Mouse (Mus musculus) liver, postnatal 0 days (tissue): Measurements from ENCODE around the gene Cald1. TPM values are rescaled to one million over a fixed set of nuclear protein-coding genes. Genes with fewer than 3 reads are reported as not detected.

Experiments
- ATAC-seq: fragments of 200-750 bp; cut with Nextera tagmentation; 2 replicates; pipeline ENCODE4 v1.8.0; 2017; ENCODE audit warnings: mild to moderate bottlenecking, moderate library complexity
- DNase-seq: peaks from one replicate; pipeline ENCODE4 v3.0.0-alpha.2; 2016
- H3K27ac ChIP-seq: fragments of 300-500 bp; sonication (generic); 2 replicates; pipeline ENCODE4 v1.5.1; 2014; ENCODE audit warnings: antibody characterized with exemption, moderate library complexity, mild to moderate bottlenecking, low read depth
- H3K27me3 ChIP-seq: fragments of 300-500 bp; sonication (generic); 2 replicates; pipeline ENCODE4 v1.6.1; 2014; ENCODE audit warnings: low read length, control low read depth, mixed read lengths; ENCODE audit not compliant: insufficient read depth
- H3K36me3 ChIP-seq: fragments of 300-500 bp; sonication (generic); replicated peaks from 2 replicates; pipeline ENCODE4 v1.6.1; 2014; ENCODE audit warnings: mild to moderate bottlenecking, control low read depth, low read length, moderate library complexity, mixed read lengths; ENCODE audit not compliant: insufficient read depth
- H3K4me1 ChIP-seq: fragments of 300-500 bp; sonication (generic); 2 replicates; pipeline ENCODE4 v1.6.1; 2014; ENCODE audit warnings: antibody characterized with exemption, mild to moderate bottlenecking, control low read depth; ENCODE audit not compliant: insufficient read depth
- H3K4me2 ChIP-seq: fragments of 300-500 bp; sonication (generic); 2 replicates; pipeline ENCODE4 v1.6.1; 2014; ENCODE audit warnings: low read depth, mild to moderate bottlenecking, low read length, moderate library complexity, mixed read lengths
- H3K4me3 ChIP-seq: fragments of 300-500 bp; sonication (generic); 2 replicates; pipeline ENCODE4 v1.5.1; 2014; ENCODE audit warnings: low read depth, low read length
- H3K9ac ChIP-seq: fragments of 300-500 bp; sonication (generic); replicated peaks from 2 replicates; pipeline ENCODE4 v1.6.1; 2014; ENCODE audit warnings: mild to moderate bottlenecking, moderate library complexity
- H3K9me3 ChIP-seq: fragments of 300-500 bp; sonication (generic); 2 replicates; pipeline ENCODE4 v1.6.1; 2016; ENCODE audit warnings: mild to moderate bottlenecking, control low read depth, low read length, mixed read lengths
- CTCF ChIP-seq: sonication (generic); IDR thresholded peaks from 2 replicates; pipeline ENCODE4 v1.5.1; 2016; ENCODE audit warnings: antibody characterized with exemption, low read depth
- EP300 ChIP-seq: IDR thresholded peaks from 2 replicates; pipeline ENCODE4 v1.6.1; 2016; ENCODE audit warnings: antibody characterized with exemption, low read depth, mild to moderate bottlenecking
- WGBS: fragments of 180-500 bp; shearing (Covaris S2); extraction: QIAGEN DNeasy Blood & Tissue Kit; methylation state at CpG from one replicate; pipeline ENCODE4 v1.1.7; 2014; ENCODE audit not compliant: insufficient replicate concordance; 5-methylcytosine and 5-hydroxymethylcytosine counted together
- polyA plus RNA-seq: library from polyadenylated mRNA; unstranded; fragments of >200 nt; fragmentation: Nextera tagmentation; extraction: Ambion mirVana; gene quantifications from 2 replicates; pipeline ENCODE4 v1.2.1, GENCODE M21; 2015

Gene Cald1
- polyA plus RNA-seq, 1 experiment from 2014 or later, result 131 TPM

DNA sequence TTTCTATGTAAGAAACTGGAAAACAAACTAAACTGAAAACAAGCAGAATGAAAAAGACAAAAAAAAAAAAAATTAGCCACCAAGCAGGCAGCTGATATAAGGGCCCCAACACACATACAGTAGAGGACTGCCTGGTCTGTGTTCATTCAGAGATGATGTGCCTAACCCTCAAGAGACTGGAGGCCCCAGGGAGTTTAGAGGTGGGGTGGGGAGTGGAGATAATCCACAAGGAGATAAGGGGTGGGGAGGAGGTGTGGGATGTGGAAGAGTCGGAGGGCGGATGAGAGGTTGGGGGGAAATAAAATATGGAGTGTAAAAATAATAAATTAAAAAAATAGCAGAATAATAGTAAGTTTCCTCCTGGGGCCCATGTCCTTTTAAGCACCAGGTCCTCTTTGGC is 207.3 kb downstream of the Cald1 start:
- Histone ChIP-seq H3K9me3 (no peaks in the 10 kb centered on the region), H3K27ac (no peak overlapping the region), H3K4me3 (no peak overlapping the region), H3K36me3 (no peaks in the 10 kb centered on the region), H3K4me2 (no peak overlapping the region), H3K27me3 (no peaks in the 10 kb centered on the region), H3K4me1 (no peaks in the 10 kb centered on the region), H3K9ac (no peak overlapping the region)
- DNase-seq, result no peak
- ATAC-seq, result no peak
- WGBS, result 60% methylated on average over 2 of the region's 2 CpGs
- TF ChIP-seq CTCF (no peak), EP300 (no peak)

DNA sequence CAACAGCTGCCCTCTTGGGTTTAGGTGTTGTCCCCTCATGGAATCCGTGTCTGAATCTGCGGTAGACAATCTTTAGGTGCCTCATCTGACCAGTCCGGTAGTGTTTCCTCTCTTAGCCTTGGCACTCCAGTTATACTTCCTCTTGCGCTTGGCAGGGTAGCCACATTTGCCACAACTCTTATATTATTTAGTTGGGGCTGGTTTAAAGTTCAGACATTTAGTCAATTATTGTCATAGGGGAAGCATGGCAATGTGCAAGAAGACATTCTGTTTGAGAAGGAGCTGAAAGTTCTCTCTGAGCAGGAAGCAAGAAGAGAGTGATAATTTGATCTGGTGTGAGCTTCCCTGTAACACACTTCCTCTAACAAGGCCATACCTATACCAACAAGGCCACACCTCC is 212.4 kb downstream of the Cald1 start:
- DNase-seq, result no peak
- Histone ChIP-seq H3K9ac (no peak overlapping the region), H3K4me1 (no peaks in the 10 kb centered on the region), H3K9me3 (no peaks in the 10 kb centered on the region), H3K4me2 (no peak overlapping the region), H3K27me3 (no peaks in the 10 kb centered on the region), H3K27ac (no peak overlapping the region), H3K36me3 (no peaks in the 10 kb centered on the region), H3K4me3 (no peak overlapping the region)
- ATAC-seq, result no peak
- 43% methylated on average over 4 of the region's 4 CpGs for WGBS
- TF ChIP-seq CTCF (no peak), EP300 (no peak)

DNA sequence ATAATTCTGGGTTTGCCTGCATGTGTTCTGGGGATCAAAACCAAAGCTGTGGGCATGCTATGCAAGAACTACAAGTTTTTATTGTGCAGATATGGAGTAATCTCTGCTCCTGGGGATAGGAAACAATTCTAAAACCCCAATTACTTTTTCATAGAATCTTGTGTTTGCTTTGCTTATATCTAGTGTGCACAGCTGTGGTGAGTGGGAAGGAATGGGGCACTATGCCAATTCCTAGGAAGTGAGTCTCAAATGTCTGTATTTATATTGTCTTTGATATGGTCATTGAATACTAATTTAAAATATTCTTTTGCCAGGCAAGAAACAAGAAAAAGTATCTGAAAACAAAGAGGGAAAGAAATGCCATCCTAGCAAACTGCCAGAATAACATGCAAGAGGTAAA is 226.1 kb downstream of the Cald1 start:
- Histone ChIP-seq H3K36me3 (no peaks in the 10 kb centered on the region), H3K4me2 (no peak overlapping the region), H3K9ac (no peak overlapping the region), H3K4me1 (no peaks in the 10 kb centered on the region), H3K9me3 (no peaks in the 10 kb centered on the region; the same call in 1 of the 2 replicates), H3K27me3 (no peaks in the 10 kb centered on the region), H3K27ac (no peak overlapping the region), H3K4me3 (no peak overlapping the region)
- no peak for ATAC-seq
- TF ChIP-seq EP300 (no peak), CTCF (no peak)
- DNase-seq, result no peak

Other genes starting within 250 kb of the Cald1 start
- 7.2 and 8.1 TPM in 2 replicates for gene Akr1b8, start 244.4 kb upstream of the Cald1 start, polyA plus RNA-seq
- gene Akr1b10, start 214.3 kb upstream of the Cald1 start, polyA plus RNA-seq, result 7.0 and 7.3 TPM in 2 replicates
- gene Akr1b7, start 186.2 kb upstream of the Cald1 start, polyA plus RNA-seq, result 258 and 381 TPM in 2 replicates
- 85.5 and 88.8 TPM in 2 replicates for gene Bpgm, start 122.3 kb upstream of the Cald1 start, polyA plus RNA-seq
- gene Agbl3, start 181.9 kb downstream of the Cald1 start, polyA plus RNA-seq, result 5.3 and 6.1 TPM in 2 replicates